Mouse (Mus musculus): ENCODE measurements around the gene Vcl. TPM values are rescaled to one million over a fixed set of nuclear protein-coding genes. Genes with fewer than 3 reads are reported as not detected.

The Vcl gene
- total RNA-seq (2021) = 100 to 1,000 TPM in 1 of 2 experiments, 10 to 100 TPM in 1; 95.8 to 119 TPM
- long read RNA-seq, experiment 1, full-length matches to known transcripts = 6 of 29 reads
- long read RNA-seq, experiment 1, partial matches to known transcripts = 15 of 29 reads
- long read RNA-seq, experiment 1, other reads (novel, unspliced or antisense) = 8 of 29 reads
- long read RNA-seq, experiment 2, full-length matches to known transcripts = 15 of 48 reads
- long read RNA-seq, experiment 2, partial matches to known transcripts = 13 of 48 reads
- long read RNA-seq, experiment 2, other reads (novel, unspliced or antisense) = 20 of 48 reads

DNA sequence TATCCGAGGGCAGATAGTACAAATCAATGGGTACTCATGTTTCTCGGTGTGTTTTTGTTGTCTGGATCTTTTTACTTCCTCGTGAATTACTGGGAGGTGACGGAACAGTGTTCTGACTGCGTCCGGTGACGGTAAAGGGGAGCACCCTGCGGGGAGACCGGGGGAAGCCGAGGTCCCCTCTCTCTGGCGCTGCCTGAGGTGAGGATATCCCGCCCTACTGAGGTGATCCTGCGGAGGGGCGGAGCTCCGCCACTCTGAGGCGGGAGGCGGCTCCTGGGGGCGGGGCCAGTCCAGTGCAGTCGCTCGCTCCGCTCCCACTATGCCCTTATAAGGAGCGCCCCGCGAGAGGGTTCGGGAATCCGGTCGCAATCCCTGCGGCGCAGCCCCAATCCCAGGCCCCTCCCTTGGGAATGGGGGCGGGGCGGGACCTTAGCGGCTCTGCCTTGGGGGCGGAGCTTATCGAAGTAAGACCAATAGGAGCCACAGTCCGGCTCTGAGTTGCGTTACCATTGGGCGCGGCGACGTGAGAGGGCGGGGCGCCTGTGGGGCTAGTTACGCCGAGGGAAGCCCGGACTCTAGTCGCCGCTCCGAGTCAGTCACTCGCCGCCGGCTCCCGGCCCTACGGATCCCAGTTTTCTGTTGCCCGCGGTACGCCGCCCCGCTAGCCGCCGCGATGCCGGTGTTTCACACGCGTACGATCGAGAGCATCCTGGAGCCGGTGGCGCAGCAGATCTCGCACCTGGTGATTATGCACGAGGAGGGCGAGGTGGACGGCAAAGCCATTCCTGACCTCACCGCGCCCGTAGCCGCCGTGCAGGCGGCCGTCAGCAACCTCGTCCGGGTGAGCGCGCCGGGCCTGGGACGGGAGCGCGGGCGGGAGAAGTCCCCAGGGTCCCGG is at the start of gene Vcl:
Gene Vcl, plus strand, starts transcription at position 551 of the 898 bp plus-strand sequence.
- peak; percentile 99 for DNase-seq
- intact Hi-C loops (cut with DNase I; ENCODE audit: low total_unique reads) = no loop called here

DNA sequence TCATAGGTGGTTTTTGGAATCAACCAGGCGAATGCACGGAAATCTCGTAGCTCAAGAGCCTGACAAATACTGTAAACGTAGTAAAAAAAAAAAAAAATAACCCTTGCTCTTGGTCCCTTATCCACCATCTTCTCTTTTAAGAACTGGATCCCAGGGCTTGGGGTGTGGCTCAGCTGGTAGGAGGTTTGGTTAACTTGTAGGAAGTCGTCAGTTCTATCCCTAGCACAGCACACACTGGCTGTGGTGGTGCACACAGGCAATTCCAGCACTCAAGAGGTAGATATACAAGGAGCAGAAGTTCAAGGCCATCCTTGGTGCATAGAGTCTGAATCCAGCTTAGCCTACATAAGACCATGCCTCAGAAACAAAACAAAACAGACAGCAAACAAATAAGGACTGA is 44.5 kb upstream of the Vcl start:
- intact Hi-C loops (cut with DNase I; ENCODE audit: low total_unique reads) = no loop called here
- DNase-seq = no peak

DNA sequence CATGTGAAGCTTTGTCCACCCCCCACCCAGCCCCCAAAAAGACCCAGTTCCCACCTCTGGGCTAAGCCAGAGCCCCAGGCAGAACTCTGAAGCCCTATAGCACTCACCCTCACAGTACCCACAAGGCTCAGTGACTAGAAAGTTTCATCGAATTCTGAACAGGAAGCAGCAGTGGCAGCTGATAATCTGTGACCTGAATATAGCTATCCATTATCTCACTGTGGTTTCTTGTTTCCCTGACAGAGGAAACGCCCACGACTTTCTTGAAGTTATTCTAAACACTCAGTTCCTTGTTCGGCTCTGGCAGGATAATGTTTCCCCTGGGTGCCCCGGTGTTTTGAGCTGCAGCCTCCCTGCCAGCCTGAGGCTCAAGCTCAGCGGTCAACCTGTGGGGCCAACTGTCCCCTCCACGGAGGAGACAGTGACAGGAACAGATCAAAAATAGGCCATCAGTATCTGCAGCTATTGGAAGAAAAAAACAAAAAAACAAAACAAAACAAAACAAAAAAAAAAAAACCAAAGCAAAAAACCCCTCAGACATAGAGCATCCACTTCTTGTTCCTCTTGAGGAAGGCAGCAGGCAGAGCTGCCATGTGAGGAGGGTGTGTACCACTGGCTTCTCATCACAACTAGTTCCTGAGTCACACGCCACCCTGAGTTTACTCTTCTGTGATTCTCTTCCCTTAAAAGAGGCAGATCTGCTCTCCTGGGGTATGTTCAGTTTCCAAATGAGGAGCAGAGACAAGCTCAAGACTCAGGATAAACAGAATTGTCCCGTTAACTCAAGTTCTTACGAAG is 43.9 kb upstream of the Vcl start:
- no peak for DNase-seq
- intact Hi-C loops (cut with DNase I; ENCODE audit: low total_unique reads) = no loop called here

DNA sequence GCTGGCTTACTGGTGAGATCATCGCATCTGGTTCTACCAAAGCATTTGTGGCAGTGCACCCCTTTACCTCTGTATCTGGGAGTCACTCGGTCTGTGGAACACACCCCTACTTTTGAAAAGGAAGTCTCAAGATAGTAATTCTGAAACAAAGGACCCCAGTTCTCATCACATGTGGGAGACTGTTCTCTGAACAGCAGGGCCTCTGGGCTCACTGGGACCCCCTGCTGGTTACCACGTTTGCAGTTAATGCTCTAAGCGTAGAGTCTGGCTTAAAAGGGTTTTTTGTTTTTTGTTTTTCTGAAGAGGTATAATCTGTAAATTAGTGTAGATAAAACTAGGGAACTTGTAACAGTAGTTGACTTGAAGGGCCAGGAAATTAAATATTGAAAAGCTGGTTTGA is 42.9 kb upstream of the Vcl start:
- peak; percentile 62 for DNase-seq
- intact Hi-C loops (cut with DNase I; ENCODE audit: low total_unique reads) = no loop called here

DNA sequence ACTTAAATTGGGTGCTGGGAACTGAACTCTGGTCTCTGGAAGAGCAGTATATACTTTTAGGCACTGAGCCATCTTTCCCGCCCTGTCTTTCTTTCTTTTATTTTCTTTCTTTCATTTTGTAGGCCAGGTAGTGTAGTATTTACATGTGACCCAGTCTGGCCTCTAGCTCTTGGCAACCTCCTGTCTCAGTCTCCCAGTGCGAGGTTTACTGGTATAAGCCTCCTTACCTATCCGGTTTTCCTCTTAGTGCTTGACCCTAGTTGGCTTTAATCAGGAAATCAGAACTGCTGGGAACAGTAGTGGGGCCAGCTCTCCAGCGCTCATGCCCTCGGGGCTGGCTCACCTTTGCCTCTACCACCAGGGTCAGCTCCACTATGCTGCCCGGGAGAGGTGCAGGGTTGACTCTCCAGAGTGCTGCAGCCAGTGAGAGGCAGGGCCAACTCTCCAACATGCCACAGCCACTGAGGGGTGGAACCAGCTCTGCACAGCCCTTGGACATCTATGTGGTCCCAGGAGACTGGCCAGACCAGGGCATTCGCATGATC is 41.6 kb upstream of the Vcl start:
- no peak for DNase-seq
- intact Hi-C loops (cut with DNase I; ENCODE audit: low total_unique reads) = no loop called here

DNA sequence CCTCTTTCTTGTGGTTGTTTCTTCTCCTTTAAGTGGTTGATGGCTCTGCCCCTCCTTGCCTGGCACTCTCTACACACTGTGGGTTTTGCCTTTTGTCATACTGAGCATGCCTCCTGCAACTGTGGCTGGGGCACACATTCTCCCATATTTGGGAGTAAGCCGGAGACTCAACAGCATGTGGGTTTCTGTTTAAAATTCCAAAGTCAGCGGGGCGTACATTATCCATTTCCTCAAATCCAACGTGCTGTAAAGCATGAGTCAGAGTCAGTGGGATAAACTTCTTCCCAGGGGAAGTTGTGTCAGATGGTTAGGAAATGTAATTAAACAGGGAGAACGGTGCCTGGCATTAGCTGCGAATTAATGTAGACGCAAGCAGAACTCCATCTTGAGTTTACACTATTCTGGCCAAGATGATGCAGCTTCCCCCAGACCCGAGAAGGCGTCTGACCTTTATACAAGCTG is 37.2 kb upstream of the Vcl start:
- DNase-seq = no peak

DNA sequence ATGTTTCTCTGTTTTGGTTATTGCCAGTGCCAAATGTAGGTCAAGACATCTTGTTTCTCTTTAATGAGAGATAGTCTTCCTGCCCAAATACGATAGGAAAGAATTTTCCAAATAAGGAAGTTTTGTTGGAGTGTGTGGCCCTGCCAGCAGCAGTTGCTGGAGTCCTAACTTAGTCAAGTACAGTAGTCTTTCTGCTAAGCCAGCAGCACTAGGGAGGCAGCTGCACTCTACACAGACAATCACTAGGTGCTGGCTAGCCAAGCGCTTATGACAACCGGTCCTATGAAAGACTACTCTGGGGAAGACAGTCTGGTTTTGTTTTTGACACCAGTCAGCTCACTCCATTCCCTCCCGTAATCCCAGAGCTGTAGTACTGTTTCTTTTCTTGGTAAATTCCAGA is 35.4 kb upstream of the Vcl start:
- no peak for DNase-seq
- intact Hi-C loops (cut with DNase I; ENCODE audit: low total_unique reads) = no loop called here

More for the DNA sequence above, 37.2 kb upstream of the Vcl start:
- intact Hi-C loops (cut with DNase I; ENCODE audit: low total_unique reads) = no loop called here

DNA sequence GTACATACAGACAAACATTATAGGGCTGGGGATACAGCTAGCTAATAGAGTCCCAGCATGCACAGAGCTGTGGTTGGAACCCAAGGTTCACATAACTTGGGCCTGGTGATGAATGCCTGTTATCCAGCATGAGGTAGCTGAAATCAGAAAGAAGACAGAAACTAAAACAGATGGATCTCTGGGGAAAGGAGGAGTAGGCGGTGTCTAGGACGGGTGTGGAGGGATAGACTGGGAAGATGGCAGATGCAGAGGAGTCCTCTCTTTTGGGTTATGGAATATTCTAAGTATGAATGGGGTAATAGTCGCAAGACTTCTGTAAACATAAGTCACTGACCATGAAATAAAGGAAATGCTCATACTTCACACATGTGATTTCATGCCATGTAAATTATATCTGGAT is 27.9 kb upstream of the Vcl start:
- intact Hi-C loops (cut with DNase I; ENCODE audit: low total_unique reads) = no loop called here
- DNase-seq = no peak

DNA sequence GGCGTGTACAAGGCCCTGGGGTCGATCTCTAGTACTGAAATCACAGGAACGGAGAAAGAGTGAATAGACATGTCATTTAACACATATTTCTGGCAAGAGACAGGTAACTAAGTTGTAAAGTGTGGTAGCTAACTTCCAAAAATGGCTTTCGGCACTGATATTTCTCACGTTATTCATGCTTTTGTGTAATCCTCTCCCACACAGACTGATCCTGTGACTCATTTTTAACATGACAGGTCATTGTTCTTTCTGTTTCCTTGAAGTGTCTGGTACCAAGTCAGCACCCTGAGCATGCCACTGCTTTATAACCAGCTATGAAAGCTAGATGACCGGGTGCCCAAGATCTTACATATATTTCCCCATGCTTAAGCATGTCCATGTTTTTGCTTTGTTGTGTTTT is 26.1 kb upstream of the Vcl start:
- intact Hi-C loops (cut with DNase I; ENCODE audit: low total_unique reads) = no loop called here
- DNase-seq = no peak

DNA sequence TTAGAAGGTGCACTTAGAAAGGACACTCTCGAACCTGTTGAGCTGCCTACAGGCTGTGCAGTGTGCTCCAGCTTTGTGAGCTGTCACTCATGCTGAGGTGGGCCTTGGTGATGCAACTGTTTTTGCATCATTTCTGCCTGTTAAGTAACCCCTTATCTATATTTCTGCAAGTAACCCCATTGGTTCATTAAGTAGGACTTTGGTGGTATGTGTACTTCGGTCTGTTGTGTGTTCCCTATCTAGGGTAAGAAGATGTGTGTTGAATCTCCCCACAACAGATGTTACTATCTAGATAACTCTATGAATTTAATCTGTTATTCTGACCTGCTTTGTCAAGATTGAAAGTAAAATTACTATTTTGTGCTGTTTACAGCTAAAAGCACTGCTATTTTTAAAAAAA is 17.4 kb upstream of the Vcl start:
- intact Hi-C loops (cut with DNase I; ENCODE audit: low total_unique reads) = no loop called here
- no peak for DNase-seq

DNA sequence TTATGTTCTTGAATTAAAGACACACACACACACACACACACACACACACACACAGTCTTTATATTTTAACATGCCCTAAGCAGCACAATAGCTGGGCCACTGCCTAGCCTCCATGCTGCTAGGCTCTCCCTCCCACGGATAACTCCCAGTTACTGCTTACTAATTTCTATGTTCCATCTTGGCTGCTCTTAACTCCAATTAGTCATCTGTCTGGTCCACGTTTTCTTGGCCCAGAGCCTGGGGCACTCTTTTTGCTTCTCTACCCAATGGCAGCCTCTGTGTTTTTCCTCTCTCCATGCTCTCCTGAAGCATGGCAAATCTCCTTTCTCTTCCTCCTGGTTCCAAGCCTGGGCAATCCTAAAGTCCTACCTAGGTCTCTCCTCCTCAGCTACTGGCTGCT is 14.8 kb upstream of the Vcl start:
- DNase-seq = no peak
- intact Hi-C loops (cut with DNase I; ENCODE audit: low total_unique reads) = no loop called here

DNA sequence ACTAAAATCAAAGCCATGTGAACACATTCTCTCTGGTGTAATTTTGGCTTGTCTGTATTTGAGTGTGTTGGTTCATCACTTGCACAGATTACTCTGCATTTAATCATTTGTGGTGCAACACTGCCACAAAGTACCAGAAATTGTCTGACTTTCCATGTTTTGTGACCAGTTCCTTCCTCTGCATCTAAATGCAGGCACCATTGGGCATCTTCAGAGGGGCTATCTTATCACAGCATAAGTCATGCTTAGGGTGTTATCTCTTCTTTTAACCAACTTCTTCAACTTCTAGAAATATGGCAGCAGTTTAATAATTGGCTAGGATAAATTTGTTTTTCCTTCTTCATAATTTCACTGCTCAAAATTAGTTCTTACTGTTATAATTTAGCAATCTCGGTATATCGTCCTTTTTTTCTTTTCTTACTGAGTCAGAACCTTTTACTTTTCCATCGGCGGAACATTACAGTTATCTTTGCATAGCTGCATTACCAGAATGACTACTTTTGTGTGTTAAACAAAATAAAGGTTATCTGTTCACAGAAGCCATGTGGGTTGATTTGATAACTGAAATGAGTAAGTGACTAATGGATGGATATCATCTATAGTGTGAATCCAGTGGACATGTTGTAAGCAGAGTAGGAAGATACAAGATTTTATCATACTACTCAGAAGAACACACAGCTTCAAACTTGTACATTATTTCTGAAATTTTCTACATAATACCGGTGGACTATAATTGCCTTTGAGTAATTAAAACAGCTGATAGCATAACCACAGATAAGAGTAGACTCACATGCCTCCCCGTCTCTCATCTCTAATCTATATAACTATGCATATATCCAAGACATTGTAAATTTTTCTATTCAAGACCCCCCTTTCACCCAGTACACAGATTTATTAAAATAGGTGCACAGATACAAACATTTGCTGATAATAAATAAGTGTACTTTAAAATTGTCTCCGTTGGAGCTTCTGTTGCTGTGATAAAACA is 12.3 kb upstream of the Vcl start:
- no peak for DNase-seq
- intact Hi-C loops (cut with DNase I; ENCODE audit: low total_unique reads) = no loop called here

DNA sequence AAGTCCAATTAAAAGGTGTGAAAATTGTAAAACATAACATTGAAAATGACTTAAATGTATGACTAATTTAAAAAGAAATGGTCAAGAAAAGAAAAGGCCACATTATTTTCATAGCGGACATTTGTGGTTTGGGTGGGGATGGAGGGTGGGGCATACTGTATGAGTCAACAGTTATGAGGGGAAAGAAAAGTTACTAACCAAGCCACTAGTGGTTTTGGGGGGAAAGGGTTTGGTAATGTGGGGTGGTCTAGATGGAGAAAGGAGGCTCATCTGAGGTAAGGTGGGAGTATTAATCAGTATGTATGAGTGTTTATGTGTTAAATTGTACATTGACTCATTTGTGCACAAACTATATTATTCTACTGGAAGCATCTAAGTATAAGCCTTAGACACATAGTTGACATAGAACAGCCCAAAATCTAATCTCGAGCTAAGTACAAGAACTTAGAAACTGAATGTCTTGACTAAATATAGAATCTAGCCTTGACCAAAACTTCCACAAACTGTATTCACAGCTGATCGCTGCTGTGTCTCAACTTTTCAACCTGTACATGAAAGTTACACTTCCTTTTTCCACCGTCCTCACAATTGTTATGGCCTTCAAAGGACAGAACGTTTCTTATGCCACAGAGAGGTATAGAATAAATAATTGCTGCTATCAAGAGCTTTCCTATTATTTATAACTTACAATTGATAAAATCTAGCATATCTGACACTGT is 5.0 kb upstream of the Vcl start:
- intact Hi-C loops (cut with DNase I; ENCODE audit: low total_unique reads) = no loop called here
- no peak for DNase-seq

DNA sequence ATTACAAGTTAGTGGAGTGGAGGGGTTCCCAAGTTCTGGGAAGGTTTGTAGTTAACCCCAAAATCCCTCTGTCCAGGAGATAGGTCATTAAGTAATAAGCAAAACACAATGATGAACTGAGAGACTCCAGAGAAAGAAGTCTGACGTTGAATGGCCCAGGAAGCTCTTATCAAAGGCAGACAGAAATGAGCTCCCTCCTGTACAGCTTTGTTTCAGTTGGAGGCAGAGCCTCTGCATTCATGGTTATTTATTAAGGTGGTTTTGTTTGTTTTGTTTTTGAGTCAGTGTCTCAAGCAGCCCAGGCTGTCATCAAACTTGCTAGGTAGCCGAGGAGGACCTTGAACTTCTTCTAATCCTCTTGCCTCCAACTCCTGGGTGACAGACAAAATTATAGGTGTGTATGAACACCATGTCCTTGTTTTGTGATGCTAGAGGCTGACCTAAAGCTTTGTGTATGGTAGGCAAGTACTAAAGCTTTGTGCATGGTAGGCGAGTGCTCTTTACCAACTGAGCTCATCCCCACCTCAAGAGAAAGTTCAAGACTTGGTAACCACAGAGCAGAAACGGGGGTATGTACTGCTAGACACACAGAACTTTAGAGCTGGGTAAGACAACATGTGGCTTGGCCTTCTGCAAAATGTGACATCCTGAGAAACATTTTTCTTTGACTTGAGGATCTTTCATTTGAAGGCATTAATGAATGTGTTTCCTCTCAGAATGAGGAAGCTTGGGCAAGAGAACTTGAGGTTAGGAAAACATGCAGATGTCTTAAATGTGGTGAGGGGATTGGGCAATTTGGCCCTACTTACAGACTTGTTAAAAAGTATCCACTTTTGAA is 1.5 kb upstream of the Vcl start:
- intact Hi-C loops (cut with DNase I; ENCODE audit: low total_unique reads) = no loop called here
- DNase-seq = no peak

DNA sequence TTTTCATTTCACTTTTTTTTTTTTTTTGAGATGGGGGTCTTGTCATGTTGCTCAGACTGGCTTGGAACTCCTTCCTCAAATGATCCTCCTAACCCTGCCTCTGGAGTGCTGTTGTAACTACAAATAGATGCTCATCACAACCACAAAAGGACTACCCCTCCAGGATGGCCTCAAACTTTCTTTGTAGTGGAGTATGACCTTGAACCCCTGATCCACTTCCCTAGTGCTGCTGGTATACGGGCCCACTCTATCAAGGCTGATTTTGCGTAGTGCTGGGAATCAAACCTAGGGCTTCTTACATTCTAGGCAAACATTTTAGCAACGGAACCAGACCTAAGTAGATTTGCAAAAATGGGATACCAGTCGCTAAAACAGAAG is 901 bp upstream of the Vcl start:
- intact Hi-C loops (cut with DNase I; ENCODE audit: low total_unique reads) = no loop called here
- no peak for DNase-seq

DNA sequence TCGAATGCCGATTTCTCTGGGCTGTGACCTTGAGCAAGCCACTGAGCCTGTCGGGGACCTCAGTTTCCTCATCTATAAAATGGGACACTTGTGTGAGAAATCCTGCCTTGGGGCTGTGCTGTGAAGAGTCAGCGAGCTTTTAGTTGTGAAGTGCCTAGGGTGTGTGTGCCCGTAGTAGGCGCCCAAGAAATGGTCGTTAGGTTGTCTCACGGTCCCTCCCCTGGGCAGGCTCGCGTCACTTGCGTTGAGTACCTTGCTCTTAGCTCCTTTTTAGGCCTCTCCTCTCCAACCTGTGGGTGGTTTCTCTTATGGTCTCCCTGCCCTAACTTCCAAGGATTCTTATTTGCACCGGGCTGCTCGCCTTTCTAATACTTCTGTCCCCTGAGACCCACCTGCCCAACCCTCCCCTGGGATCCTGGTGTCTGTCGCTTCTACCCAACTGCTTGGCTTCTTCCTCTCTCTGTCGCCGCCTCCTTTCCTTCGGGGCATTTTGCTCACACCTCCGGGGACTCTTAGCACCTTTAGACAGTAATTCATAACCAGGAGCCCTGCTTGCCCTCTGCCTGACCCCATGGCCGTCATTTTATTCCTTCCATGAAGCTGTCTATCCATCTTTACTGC is 726 bp downstream of the Vcl start:
- intact Hi-C loops (cut with DNase I; ENCODE audit: low total_unique reads) = loop anchor here (5.0 kb wide), 1 partner anchor 42 kb away; no protein-coding TSS in a partner anchor
- peak; percentile 5 for DNase-seq

Data from gastrocnemius, postnatal 14 days (tissue).